Mouse (Mus musculus): ENCODE measurements around the gene Tada3. TPM values are rescaled to one million over a fixed set of nuclear protein-coding genes. Genes with fewer than 3 reads are reported as not detected.
A peak's percentile ranks its signal among the peaks of the same experiment; 100 is the strongest.
"Not testable (repeated sequence)": the region's sequence is repeated elsewhere in the genome, so short reads cannot be mapped to it uniquely, and the experiment has no call there.

Tada3 gene
- polyA plus RNA-seq, 1 experiment: 61.7 TPM

DNA sequence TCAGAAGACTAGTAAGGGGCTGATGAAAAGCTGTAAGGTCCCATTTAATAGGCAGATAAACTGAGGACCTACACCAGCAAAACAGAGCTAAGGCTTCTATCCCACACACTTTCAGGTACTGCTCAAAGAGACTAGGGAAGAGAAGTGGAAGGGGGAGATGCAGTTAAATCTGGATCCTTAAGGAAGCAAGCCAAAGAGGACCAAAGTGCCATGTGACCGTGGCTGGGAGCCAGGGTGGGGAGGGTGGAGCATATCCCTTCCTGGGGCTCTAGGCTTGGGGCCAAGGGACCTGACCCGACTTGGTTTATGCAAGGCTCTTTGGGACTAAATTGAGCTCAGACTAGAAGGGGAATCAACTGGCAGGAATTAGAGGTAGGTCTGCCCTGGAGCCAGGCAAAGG, 33.4 kb downstream of the Tada3 start:
- peak in 1 of 2 experiments; percentile 41 for DNase-seq (ENCODE audit: extremely low spot score in 1 of 2, low spot score in 1 of 2)

DNA sequence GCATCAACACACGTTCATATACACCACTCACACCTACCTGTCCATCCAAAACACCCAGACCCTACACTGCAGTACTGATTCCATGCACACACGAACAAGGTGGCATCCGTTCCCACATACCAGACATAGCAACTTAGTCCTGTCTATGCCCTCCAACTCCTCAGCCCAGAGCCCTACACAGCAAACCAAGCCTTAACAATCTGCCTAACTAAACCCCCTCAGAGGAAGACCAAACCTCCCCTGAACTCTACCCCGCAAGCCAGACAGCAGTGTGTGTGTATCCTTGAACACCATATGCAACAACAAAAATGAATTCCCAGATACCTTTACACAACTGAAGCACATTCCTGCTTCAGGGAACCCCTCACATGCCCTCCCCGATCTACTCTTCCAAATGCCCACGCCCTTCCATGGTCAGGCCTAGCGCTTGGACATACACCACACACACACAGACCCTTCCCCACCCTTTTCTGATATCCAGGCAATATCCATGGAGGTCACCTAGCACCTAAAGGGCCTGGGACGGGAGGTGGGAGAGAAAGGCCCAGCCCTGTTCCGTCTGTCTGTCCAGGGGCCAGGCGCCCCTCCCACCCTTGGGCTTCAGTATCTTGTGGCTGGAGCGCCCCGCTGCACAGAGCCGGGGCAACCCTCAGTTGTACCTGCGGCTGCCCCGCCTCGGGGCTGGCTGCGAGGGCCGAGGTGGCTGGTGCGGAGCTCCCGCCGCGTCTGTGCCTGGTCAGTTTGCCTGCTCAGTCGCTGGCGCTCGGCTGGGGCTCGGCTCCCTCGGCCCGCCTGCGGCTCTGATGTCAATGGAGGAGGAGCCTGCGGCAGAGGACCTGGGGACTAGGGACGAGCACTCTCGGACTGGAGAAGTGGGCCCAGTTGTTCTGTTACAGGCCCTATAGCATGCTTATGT, 34.2 kb downstream of the Tada3 start, which contains the start of gene Camk1:
TSS of gene Camk1 (minus strand) at position 808 of the 916 bp plus-strand sequence.
- peak; percentile 46 to 79 for DNase-seq (ENCODE audit: extremely low spot score in 1 of 2, low spot score in 1 of 2)

DNA sequence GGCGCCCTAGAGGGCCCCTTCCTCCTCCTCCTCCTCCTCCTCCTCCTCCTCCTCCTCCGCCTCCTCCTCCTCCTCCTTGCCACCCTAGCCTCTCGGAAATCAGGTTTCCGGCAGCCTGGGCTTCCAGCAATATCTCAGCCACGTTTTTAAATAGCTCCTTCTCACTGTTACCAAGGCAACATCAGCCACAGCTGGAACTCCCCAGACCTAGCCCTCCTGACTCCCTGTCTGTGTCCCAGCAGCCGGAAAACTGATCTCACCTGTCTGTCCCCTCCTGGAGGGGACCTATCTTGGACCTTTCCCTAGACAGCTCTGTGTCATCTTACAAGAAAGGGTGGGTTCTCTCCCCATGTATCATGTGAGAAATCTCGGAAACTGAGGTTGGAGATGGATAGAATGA, 35.4 kb downstream of the Tada3 start:
- DNase-seq (ENCODE audit: extremely low spot score in 1 of 2, low spot score in 1 of 2): peak in 1 of 2 experiments; percentile 53

DNA sequence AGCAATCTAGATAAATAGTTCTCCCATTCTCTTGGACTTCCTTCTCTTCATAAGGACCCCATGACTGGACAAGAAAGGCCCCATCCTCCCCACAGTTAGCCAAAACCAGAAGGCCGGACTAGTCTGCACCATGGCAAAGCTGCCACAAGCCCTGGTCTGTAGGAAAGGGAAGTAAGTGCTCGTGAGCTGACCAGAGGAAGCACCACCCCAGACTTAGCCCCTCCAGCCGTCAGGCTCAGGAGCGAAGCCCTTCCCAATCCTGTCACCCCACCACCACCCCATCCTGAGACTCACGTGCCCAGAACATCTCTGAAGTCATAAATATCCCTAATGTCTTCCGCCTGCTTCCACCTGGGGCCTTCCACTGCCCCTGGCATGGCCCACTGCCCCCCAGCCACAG, 36.1 kb downstream of the Tada3 start:
- no peak for DNase-seq (ENCODE audit: extremely low spot score in 1 of 2, low spot score in 1 of 2)

DNA sequence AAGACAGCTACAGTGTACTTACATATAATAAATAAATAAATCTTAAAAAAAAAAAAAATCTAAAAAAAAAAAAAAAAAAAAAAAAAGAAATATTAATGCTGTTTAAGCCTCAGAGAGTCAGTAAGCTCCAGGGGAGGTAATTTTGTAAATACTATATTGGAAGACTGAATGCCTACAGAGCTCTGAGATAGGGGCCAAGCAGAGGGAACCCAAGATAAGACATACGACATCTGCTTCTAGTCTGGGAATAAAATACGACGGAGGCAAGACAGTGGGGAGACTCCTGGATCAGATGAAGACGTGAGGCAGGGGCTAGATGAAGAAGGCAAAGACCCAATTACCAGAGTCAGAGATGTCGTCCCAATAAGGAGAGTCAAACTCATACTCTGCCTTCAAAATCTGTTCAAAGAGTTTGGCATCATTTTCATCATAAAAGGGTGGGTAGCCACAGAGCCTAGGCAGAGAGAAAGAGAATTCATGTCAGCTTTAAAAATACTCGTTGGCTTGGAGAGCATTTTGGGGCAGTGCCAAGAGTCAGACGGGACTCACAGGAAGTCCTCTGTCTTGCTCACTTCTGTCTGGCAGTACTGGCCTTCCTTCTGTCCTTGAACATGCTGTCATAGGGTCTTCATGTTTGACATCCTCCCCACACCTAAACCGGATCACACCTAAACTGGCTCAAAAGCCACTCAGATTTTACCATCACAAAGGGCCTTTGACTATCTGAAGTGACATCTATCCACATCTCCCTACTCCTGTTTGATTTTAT, 40.6 kb downstream of the Tada3 start:
- no peak for DNase-seq (ENCODE audit: extremely low spot score in 1 of 2, low spot score in 1 of 2)

DNA sequence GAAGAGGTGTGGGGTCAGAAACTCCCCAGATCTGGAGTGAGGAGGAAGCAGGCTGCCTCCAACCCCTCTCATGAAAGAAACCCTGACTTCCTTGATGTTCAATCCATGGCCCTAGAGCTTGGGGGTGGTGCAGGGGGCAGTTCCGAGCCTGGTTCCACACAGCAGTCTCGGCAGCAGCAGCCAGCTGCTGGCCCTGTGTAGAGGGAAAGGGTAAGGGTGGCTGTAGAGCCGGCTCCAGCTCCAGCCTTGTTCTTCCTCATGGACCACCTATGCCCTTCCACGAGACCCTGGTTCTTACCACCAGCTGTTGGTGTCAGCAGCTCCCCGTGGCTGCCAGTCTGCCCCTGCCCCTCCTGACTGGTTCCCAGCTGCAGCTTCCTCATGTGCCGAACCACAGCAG, 43.5 kb downstream of the Tada3 start:
- no peak for DNase-seq (ENCODE audit: extremely low spot score in 1 of 2, low spot score in 1 of 2)

DNA sequence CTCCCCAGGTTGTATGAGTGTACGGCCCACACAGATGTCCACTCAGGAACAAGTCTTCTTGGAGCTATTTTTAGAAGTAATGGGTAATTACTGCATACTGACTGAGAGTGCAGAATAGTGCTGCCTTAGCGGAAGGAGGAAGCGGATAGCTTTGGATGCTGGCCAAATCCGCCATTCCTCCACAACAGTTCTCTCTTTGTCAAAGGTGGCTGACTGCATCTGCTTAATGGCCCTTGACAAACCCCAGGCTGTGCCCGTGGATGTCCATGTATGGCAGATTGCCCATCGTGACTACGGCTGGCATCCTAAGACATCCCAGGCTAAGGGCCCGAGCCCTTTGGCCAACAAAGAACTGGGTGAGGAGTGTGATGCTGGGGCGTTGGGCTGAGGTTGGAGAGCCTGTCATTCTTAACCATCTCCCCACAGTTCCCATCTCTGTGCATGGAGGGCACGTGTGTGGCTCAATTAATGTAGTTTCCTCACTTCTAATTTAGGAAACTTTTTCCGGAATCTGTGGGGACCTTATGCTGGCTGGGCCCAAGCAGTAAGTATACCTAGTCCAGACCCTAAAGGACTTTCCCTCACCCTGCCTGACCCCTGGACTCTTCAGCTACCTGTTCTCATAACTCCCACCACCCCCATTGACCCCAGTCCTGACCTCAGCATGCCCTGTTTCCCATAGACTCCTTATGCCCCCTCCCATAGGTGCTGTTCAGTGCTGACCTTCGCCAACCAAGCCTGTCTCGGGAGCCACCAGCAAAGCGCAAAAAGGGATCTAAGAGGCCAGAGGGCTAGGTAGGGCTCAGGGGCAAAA, 44.3 kb downstream of the Tada3 start:
- DNase-seq (ENCODE audit: extremely low spot score in 1 of 2, low spot score in 1 of 2): peak; percentile 61 to 73

DNA sequence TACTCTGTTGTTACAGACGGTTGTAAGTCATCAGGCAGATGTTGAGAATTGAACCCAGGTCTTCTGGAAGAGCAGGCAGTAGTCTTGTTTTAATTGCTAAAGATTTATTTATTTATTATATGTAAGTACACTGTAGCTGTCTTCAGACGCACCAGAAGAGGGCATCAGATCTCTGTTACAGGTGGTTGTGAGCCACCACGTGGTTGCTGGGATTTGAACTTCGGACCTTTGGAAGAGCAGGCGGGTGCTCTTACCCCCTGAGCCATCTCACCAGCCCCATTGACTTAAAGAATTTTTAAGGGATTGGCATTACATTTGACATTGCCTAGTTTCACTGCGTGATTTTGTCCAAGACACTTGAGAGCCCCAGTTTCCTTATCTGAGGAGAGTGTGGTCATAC, 44.9 kb downstream of the Tada3 start:
- DNase-seq (ENCODE audit: extremely low spot score in 1 of 2, low spot score in 1 of 2): not testable (repeated sequence)

DNA sequence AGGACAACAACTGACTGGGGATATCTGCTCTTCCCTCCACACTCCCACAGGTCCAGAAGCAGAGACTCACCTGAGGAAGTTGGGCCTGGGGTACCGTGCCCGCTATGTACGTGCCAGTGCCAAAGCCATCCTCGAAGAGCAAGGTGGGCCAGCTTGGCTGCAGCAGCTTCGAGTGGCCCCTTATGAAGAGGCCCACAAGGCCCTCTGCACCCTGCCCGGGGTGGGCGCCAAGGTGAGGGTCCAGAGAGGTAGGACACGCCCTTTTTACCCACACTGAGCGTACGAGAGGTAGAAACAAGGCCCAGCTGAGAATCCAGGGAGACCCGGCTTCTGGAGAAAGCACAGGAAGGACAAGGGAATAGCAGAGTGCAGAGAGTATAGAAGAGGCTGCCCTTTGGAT, 46.0 kb downstream of the Tada3 start:
- DNase-seq (ENCODE audit: extremely low spot score in 1 of 2, low spot score in 1 of 2): no peak

DNA sequence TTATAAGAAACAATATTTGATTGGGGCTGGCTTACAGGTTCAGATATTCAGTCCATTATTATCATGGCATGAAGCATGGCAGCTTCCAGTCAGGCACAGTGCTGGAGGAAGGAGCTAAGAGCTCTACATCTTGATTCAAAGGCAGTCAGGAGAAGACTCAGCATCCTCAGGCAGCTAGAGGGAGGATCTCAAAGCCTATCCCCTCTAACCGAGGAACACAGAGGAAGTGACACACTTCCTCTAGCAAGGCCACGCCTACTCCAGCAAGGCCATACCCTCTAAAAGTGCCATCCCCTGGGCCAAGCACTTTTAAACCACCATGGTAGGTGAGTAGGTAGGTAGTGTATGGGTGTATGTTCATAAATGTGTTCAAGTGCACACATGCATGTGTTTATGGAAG, 47.1 kb downstream of the Tada3 start:
- DNase-seq (ENCODE audit: extremely low spot score in 1 of 2, low spot score in 1 of 2): no peak

DNA sequence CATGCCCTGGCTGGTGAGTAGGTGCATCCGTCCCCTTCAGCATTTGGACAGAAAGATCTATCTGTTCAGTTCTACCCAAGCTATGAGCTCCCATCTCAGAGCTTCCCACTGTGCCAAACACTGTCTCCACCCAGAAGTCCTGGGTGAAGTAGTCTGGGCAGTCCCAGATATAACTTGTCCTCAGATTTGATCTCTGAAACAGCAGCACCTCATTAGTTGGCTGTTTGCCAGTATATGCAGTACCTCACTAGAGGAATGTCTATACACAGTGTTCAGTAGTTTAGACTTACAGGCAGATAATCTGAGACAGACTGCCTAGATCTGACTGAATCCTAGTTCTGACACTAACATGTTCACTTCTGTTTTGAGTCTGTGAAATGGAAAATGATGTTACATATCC, 48.3 kb downstream of the Tada3 start:
- DNase-seq (ENCODE audit: extremely low spot score in 1 of 2, low spot score in 1 of 2): no peak

DNA sequence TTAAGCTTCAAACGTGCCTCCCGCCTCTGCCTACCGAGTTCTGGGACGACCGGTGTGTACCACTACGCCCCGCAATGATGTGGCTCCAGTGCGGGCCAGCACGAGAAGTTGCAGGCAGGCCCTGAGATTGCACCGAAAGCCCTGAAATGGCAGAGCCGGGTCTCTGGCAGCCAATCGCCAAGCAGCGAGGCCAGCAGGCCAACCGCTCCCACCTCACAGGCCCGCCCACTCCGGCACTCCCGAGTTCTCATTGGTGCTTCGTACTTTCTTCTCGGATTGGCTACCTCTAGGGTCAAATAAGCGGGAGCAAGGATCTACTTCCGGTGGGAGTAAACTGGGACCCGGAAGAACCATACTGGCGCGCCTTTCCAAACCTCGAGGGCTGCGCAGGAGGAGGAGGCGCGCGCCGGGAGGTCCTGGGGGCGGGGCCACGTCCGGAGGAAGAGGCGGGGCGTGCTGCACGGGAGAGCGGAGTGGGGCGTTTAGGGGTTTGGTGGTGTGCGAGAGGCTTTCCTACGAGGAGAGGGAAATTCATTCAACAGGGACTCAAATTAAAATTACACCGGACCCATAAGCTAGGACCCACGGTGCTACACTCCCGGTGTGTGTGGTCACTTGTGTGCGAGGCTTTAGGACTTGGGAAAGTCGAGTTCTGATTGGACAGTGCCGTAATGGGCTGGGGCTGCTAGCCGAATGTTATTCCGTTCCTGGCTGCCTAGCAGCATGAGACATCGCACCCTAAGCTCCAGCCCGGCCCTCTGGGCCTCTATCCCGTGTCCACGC, 51.0 kb downstream of the Tada3 start, which contains the start of gene Ogg1:
TSS of gene Ogg1 (plus strand) at position 440 of the 783 bp plus-strand sequence.
- peak; percentile 99 for DNase-seq (ENCODE audit: extremely low spot score in 1 of 2, low spot score in 1 of 2)

Other genes starting within 250 kb of the Tada3 start
- gene Lhfpl4, start 182.5 kb downstream of the Tada3 start, polyA plus RNA-seq (2012; rRNA removed): 67.0 and 68.5 TPM in 2 replicates
- gene Mtmr14, start 140.0 kb downstream of the Tada3 start, polyA plus RNA-seq (2012; rRNA removed): 21.7 and 23.9 TPM in 2 replicates
- gene Cpne9, start 95.6 kb downstream of the Tada3 start, polyA plus RNA-seq (2012; rRNA removed): 70.1 and 97.8 TPM in 2 replicates
- gene Brpf1, start 70.7 kb downstream of the Tada3 start, polyA plus RNA-seq (2012; rRNA removed): 24.8 and 27.3 TPM in 2 replicates
- gene Ogg1, start 50.9 kb downstream of the Tada3 start, polyA plus RNA-seq (2012; rRNA removed): 10.4 and 11.8 TPM in 2 replicates
- gene Camk1, start 33.9 kb downstream of the Tada3 start, polyA plus RNA-seq (2012; rRNA removed): 151 and 173 TPM in 2 replicates
- gene Arpc4, start 232 bp upstream of the Tada3 start, polyA plus RNA-seq (2012; rRNA removed): 157 and 168 TPM in 2 replicates
- 22.1 and 22.6 TPM in 2 replicates for gene Ttll3, start 11.4 kb upstream of the Tada3 start, polyA plus RNA-seq (2012; rRNA removed)
- gene Rpusd3, start 41.5 kb upstream of the Tada3 start, polyA plus RNA-seq (2012; rRNA removed): 30.1 and 37.7 TPM in 2 replicates
- 0.18 and 0.29 TPM in 2 replicates for gene Cidec, start 57.9 kb upstream of the Tada3 start, polyA plus RNA-seq (2012; rRNA removed)
- gene Jagn1, start 64.7 kb upstream of the Tada3 start, polyA plus RNA-seq (2012; rRNA removed): 52.3 and 55.4 TPM in 2 replicates
- 0.27 and 0.36 TPM in 2 replicates for gene Il17re, start 80.6 kb upstream of the Tada3 start, polyA plus RNA-seq (2012; rRNA removed)
- 6.6 and 7.4 TPM in 2 replicates for gene Il17rc, start 93.5 kb upstream of the Tada3 start, polyA plus RNA-seq (2012; rRNA removed)
- 64.3 and 65.2 TPM in 2 replicates for gene Creld1, start 105.4 kb upstream of the Tada3 start, polyA plus RNA-seq (2012; rRNA removed)
- 30.2 and 31.0 TPM in 2 replicates for gene Prrt3, start 124.0 kb upstream of the Tada3 start, polyA plus RNA-seq (2012; rRNA removed)
- gene Emc3, start 153.8 kb upstream of the Tada3 start, polyA plus RNA-seq (2012; rRNA removed): 82.0 and 83.3 TPM in 2 replicates
- gene Fancd2, start 153.8 kb upstream of the Tada3 start, polyA plus RNA-seq (2012; rRNA removed): 3.0 and 4.3 TPM in 2 replicates
- 0.18 TPM in 1 of 2 replicates, not detected in the other for gene Fancd2os, start 222.8 kb upstream of the Tada3 start, polyA plus RNA-seq (2012; rRNA removed)
- gene Brk1, start 226.9 kb upstream of the Tada3 start, polyA plus RNA-seq (2012; rRNA removed): 371 and 428 TPM in 2 replicates
- 49.0 and 51.4 TPM in 2 replicates for gene Vhl, start 246.1 kb upstream of the Tada3 start, polyA plus RNA-seq (2012; rRNA removed)

All from frontal cortex, adult 2 months (tissue).